Mouse (Mus musculus): ENCODE results near the gene Pum1. TPM values are rescaled to one million over a fixed set of nuclear protein-coding genes. Genes with fewer than 3 reads are reported as not detected.
"Not testable (repeated sequence)": the region's sequence is repeated elsewhere in the genome, so short reads cannot be mapped to it uniquely, and the experiment has no call there.

Pum1 gene
- polyA plus RNA-seq, 1 experiment = 48.4 TPM

GRCm38 (mm10) chr4:130680676-130681075 is 17.6 kb downstream of the Pum1 start:
- H3K27ac ChIP-seq (ENCODE audit: insufficient read depth, low read depth, low read length) = no peak overlapping the region
- TF ChIP-seq CTCF (IDR thresholded peaks at IDR 0.05; ENCODE audit: extremely low read depth, insufficient read length, insufficient replicate concordance, low read depth, low read length) (no peak), POLR2A (IDR thresholded peaks at IDR 0.05; ENCODE audit: low read depth, low read length) (no peak)
- peaks cover 5% of the 10 kb centered on the region; the same call in 1 of the 2 replicates for H3K4me1 ChIP-seq (ENCODE audit: control insufficient read depth, insufficient read depth, insufficient read length, low read length)
- 93% methylated on average over 6 of the region's 6 CpGs for WGBS
- no peaks in the 10 kb centered on the region for H3K27me3 ChIP-seq (ENCODE audit: control insufficient read depth, insufficient read depth, low read length)
- no peak overlapping the region for H3K4me3 ChIP-seq (ENCODE audit: low read depth, low read length)
- peaks cover 19% of the 10 kb centered on the region for H3K36me3 ChIP-seq (ENCODE audit: control insufficient read depth, insufficient read depth, low read length)

GRCm38 (mm10) chr4:130683051-130683450 is 19.9 kb downstream of the Pum1 start:
- WGBS = 92% methylated on average over 5 of the region's 5 CpGs
- H3K4me3 ChIP-seq (ENCODE audit: low read depth, low read length) = not testable (repeated sequence)

GRCm38 (mm10) chr4:130693936-130694335 is 30.8 kb downstream of the Pum1 start:
- Histone ChIP-seq H3K36me3 (ENCODE audit: control insufficient read depth, insufficient read depth, low read length) (peaks cover 6% of the 10 kb centered on the region), H3K4me1 (ENCODE audit: control insufficient read depth, insufficient read depth, insufficient read length, low read length) (peaks cover 3% of the 10 kb centered on the region; the same call in 1 of the 2 replicates), H3K4me3 (ENCODE audit: low read depth, low read length) (no peak overlapping the region), H3K27me3 (ENCODE audit: control insufficient read depth, insufficient read depth, low read length) (no peaks in the 10 kb centered on the region), H3K27ac (ENCODE audit: insufficient read depth, low read depth, low read length) (no peak overlapping the region)
- TF ChIP-seq CTCF (IDR thresholded peaks at IDR 0.05; ENCODE audit: extremely low read depth, insufficient read length, insufficient replicate concordance, low read depth, low read length) (no peak), POLR2A (IDR thresholded peaks at IDR 0.05; ENCODE audit: low read depth, low read length) (no peak)
- 79% methylated on average over 3 of the region's 3 CpGs for WGBS

More at GRCm38 (mm10) chr4:130683051-130683450, 19.9 kb downstream of the Pum1 start:
- not testable (repeated sequence) for H3K27me3 ChIP-seq (ENCODE audit: control insufficient read depth, insufficient read depth, low read length); H3K27ac ChIP-seq (ENCODE audit: insufficient read depth, low read depth, low read length); H3K4me1 ChIP-seq (ENCODE audit: control insufficient read depth, insufficient read depth, insufficient read length, low read length)
- H3K36me3 ChIP-seq (ENCODE audit: control insufficient read depth, insufficient read depth, low read length) = peaks cover 16% of the 10 kb centered on the region

- H3K27me3 ChIP-seq (ENCODE audit: control insufficient read depth, insufficient read depth, low read length) = no peaks in the 10 kb centered on the region
- WGBS = 74% methylated on average over 3 of the region's 3 CpGs
- H3K36me3 ChIP-seq (ENCODE audit: control insufficient read depth, insufficient read depth, low read length) = peaks cover 8% of the 10 kb centered on the region
- no peak for TF ChIP-seq CTCF (IDR thresholded peaks at IDR 0.05; ENCODE audit: extremely low read depth, insufficient read length, insufficient replicate concordance, low read depth, low read length)
- no peak for TF ChIP-seq POLR2A (IDR thresholded peaks at IDR 0.05; ENCODE audit: low read depth, low read length)
- H3K4me3 ChIP-seq (ENCODE audit: low read depth, low read length) = no peak overlapping the region
- peaks cover 3% of the 10 kb centered on the region; the same call in 1 of the 2 replicates for H3K4me1 ChIP-seq (ENCODE audit: control insufficient read depth, insufficient read depth, insufficient read length, low read length)
- H3K27ac ChIP-seq (ENCODE audit: insufficient read depth, low read depth, low read length) = no peak overlapping the region
These were observed 31.9 kb downstream of the Pum1 start for GRCm38 (mm10) chr4:130694982-130695381.

- H3K27ac ChIP-seq (ENCODE audit: insufficient read depth, low read depth, low read length) = no peak overlapping the region
- peaks cover 19% of the 10 kb centered on the region; the same call in 1 of the 2 replicates for H3K4me1 ChIP-seq (ENCODE audit: control insufficient read depth, insufficient read depth, insufficient read length, low read length)
- 71% methylated on average over 2 of the region's 2 CpGs for WGBS
- no peak for TF ChIP-seq CTCF (IDR thresholded peaks at IDR 0.05; ENCODE audit: extremely low read depth, insufficient read length, insufficient replicate concordance, low read depth, low read length)
- TF ChIP-seq POLR2A (IDR thresholded peaks at IDR 0.05; ENCODE audit: low read depth, low read length) = no peak
- H3K36me3 ChIP-seq (ENCODE audit: control insufficient read depth, insufficient read depth, low read length) = peaks cover 26% of the 10 kb centered on the region
- no peaks in the 10 kb centered on the region for H3K27me3 ChIP-seq (ENCODE audit: control insufficient read depth, insufficient read depth, low read length)
- H3K4me3 ChIP-seq (ENCODE audit: low read depth, low read length) = no peak overlapping the region
These were observed 37.9 kb downstream of the Pum1 start for GRCm38 (mm10) chr4:130701061-130701460.

DNA sequence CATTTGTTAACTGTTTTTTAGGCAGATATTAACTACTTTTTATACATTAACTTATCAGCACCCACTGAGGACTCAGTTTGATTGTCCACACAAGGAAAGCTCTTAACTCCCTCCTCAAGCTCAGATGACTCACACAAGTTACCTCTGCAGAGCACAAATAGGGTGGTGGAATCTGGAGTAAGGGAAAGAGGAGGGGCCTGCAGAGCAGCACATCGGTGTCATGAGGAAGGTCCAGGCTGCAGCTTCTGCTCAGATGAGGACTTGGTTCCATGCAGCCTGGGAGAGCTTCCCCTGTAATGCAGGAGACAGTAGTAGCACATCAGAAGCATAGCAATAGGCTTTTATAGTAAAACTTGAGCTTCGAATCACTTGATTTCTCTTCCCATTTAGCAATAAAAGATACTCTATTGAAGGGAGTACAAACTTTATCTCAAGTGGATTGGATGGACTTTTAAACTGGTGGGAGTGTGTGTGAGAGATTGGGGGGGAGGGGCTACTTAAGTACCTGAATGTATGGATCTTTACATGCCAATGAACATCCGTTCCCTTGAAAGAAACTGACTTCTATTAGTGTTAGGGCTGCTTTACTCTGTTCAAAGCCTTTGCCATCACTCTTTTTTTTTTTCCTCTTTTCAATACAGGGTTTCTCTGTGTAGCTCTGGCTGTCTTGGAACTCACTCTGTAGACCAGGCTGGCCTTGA is 39.9 kb downstream of the Pum1 start:
- TF ChIP-seq CTCF (IDR thresholded peaks at IDR 0.05; ENCODE audit: extremely low read depth, insufficient read length, insufficient replicate concordance, low read depth, low read length) (no peak), POLR2A (IDR thresholded peaks at IDR 0.05; ENCODE audit: low read depth, low read length) (no peak)
- Histone ChIP-seq H3K27ac (ENCODE audit: insufficient read depth, low read depth, low read length) (peak overlapping the region; percentile 89), H3K27me3 (ENCODE audit: control insufficient read depth, insufficient read depth, low read length) (no peaks in the 10 kb centered on the region), H3K4me3 (ENCODE audit: low read depth, low read length) (no peak overlapping the region), H3K36me3 (ENCODE audit: control insufficient read depth, insufficient read depth, low read length) (peaks cover 28% of the 10 kb centered on the region), H3K4me1 (ENCODE audit: control insufficient read depth, insufficient read depth, insufficient read length, low read length) (peaks cover 27% of the 10 kb centered on the region; the same call in 1 of the 2 replicates)
- WGBS = 64% methylated on average over 3 of the region's 3 CpGs

GRCm38 (mm10) chr4:130703601-130704000 is 40.5 kb downstream of the Pum1 start:
- Histone ChIP-seq H3K4me1 (ENCODE audit: control insufficient read depth, insufficient read depth, insufficient read length, low read length) (peaks cover 27% of the 10 kb centered on the region; the same call in 1 of the 2 replicates), H3K36me3 (ENCODE audit: control insufficient read depth, insufficient read depth, low read length) (peaks cover 28% of the 10 kb centered on the region), H3K27ac (ENCODE audit: insufficient read depth, low read depth, low read length) (peak overlapping the region; percentile 89), H3K4me3 (ENCODE audit: low read depth, low read length) (no peak overlapping the region), H3K27me3 (ENCODE audit: control insufficient read depth, insufficient read depth, low read length) (no peaks in the 10 kb centered on the region)
- TF ChIP-seq POLR2A (IDR thresholded peaks at IDR 0.05; ENCODE audit: low read depth, low read length) (no peak), CTCF (IDR thresholded peaks at IDR 0.05; ENCODE audit: extremely low read depth, insufficient read length, insufficient replicate concordance, low read depth, low read length) (no peak)
- 93% methylated on average over 3 of the region's 3 CpGs for WGBS

Data from small intestine, adult 2 months (tissue).